Mouse (Mus musculus): ENCODE measurements around the gene Bola1. TPM values are rescaled to one million over a fixed set of nuclear protein-coding genes. Genes with fewer than 3 reads are reported as not detected.

Bola1 gene
- total RNA-seq, 2 experiments from 2014 or later: 28.6 to 31.3 TPM

DNA sequence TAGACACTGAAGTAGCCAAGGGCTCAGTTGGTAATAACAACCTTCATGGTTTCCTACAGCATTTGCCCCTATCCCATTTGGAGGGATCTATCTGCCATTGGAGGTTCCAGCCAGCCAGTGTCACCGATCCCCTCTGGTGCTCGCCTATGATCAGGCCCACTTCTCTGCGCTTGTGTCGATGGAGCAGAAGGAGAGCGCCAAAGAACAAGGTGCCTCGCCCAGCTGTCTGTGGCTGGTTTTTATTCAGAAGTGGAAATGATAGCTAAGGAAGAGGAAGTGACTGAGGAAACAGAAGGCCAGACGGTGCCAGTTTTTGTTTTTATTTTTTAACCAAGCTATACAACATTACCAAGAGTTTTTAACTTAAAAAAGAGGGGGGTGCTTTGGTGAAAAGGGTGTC, 67.7 kb downstream of the Bola1 start:
- no peak for DNase-seq

DNA sequence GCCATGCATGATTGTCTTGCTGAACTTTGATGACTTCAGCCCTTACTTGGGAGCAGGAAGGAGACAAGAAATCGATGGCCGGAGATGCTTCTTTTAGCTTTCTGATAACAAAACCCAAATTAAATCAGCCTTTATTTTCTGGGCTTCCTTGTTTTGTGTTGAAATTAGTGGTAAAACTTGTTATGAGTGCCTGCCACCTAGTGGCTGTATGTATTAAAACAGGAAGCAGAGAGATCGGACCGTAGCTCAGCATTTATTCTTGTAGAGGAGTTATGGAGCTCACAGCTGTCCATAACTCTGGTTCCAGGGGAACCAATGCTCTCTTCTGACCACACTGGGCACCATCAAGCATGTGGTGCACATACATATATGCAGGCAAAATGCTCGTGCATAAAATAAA, 71.6 kb downstream of the Bola1 start:
- peak; percentile 66 for DNase-seq

Small RNA genes within 50 kb of the gene (microRNA-seq; reads per million reads assigned to microRNA genes)
- gene Gm44492 (not detected), gene Gm47311 (not detected), gene Gm47313 (not detected)

Other genes starting within 250 kb of the Bola1 start
- gene Plekho1, start 223.7 kb downstream of the Bola1 start, total RNA-seq (2021): 10 to 100 TPM; 34.0 to 36.7 TPM
- gene Vps45, start 161.2 kb downstream of the Bola1 start, total RNA-seq (2021): 10 to 100 TPM; 31.7 to 35.0 TPM
- 10 to 100 TPM; 32.3 to 33.4 TPM for gene Otud7b, start 115.2 kb downstream of the Bola1 start, total RNA-seq (2021)
- 10 to 100 TPM; 13.0 to 17.1 TPM for gene Mtmr11, start 57.7 kb downstream of the Bola1 start, total RNA-seq (2021)
- 10 to 100 TPM; 50.4 to 50.9 TPM for gene Sf3b4, start 47.4 kb downstream of the Bola1 start, total RNA-seq (2021)
- gene Sv2a, start 38.6 kb downstream of the Bola1 start, total RNA-seq (2021): 10 to 100 TPM in 1 of 2 experiments, 1 to 10 TPM in 1; 9.5 to 14.2 TPM
- 10 to 100 TPM; 17.5 to 21.2 TPM for gene Hist2h2ab, start 156 bp upstream of the Bola1 start, total RNA-seq (2021)
- 100 to 1,000 TPM; 154 to 170 TPM for gene Hist2h2ac, start 1.2 kb upstream of the Bola1 start, total RNA-seq (2021)
- 10 to 100 TPM in 1 of 2 experiments, 1 to 10 TPM in 1; 6.9 to 10.8 TPM for gene Hist2h2be, start 1.4 kb upstream of the Bola1 start, total RNA-seq (2021)
- gene Hist2h3c2, start 19.4 kb upstream of the Bola1 start, total RNA-seq (2021): 100 to 1,000 TPM; 135 to 152 TPM
- 1,000 to 10,000 TPM in 1 of 2 experiments, 100 to 1,000 TPM in 1; 944 to 1,071 TPM for gene Hist2h2aa2, start 20.6 kb upstream of the Bola1 start, total RNA-seq (2021)
- gene Hist2h2aa1, start 25.8 kb upstream of the Bola1 start, total RNA-seq (2021): 10 to 100 TPM; 27.3 to 37.4 TPM
- under 1 TPM in 1 of 2 experiments, not detected in 1; 0.39 TPM for gene Hist2h3c1, start 27.0 kb upstream of the Bola1 start, total RNA-seq (2021)
- gene Hist2h4, start 43.6 kb upstream of the Bola1 start, total RNA-seq (2021): 10 to 100 TPM; 71.1 to 77.9 TPM
- 100 to 1,000 TPM; 500 to 681 TPM for gene Hist2h3b, start 48.9 kb upstream of the Bola1 start, total RNA-seq (2021)
- gene Hist2h2bb, start 50.0 kb upstream of the Bola1 start, total RNA-seq (2021): 100 to 1,000 TPM; 491 to 635 TPM
- under 1 TPM; 0.84 to 0.88 TPM for gene Fcgr1, start 74.3 kb upstream of the Bola1 start, total RNA-seq (2021)
- not detected for gene BC107364, start 232.6 kb upstream of the Bola1 start, total RNA-seq (2021)